Mouse (Mus musculus): ENCODE measurements around the gene Plscr3. TPM values are rescaled to one million over a fixed set of nuclear protein-coding genes. Genes with fewer than 3 reads are reported as not detected.
A peak's percentile ranks its signal among the peaks of the same experiment; 100 is the strongest.

Plscr3 gene
- polyA plus RNA-seq, 1 experiment from 2014 or later: 55.1 TPM

DNA sequence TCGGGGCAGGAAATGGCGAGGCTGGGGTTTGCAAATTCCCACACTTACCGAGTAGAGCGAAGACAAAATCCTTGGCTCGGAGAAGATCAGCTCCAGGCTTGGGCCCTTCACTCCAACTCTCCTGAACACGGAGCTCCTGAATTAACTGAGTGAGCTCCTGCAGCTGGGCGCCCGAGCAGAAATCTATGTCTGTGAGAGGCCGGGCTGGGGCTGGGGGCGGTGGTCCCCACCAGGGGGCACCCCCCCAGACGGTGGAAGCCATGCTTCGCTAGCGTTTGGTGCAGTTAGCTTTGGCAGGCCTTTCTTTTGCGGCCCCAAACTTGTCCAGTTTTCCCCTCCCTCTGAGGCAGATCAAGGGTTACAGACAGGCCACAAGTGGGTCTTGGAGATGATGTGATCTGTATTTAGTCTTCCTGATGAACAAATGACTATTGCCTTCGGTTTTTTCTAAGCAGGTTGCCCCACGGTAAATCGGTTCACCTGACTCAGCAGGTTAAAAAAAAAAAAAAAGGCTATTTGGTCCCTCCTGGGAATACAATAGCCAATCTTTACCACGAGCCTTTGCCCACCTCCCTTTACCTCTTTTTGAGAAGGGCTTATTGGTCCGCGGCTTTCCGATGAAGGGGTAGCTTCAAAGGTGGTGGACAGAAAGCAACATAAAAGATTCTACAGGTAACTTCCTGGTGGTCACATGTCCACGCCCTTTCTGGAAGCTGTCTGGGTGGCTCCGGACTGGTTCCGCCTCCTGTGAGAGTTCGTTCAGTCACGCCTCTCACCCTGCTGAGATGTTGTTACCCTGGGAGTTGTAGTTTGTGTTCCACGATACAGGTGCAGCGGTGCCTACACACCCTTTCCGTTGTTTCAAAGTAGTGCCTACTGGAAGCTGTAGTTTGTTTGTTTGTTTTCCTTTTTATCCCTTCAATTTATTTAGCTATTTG lies 40.9 kb upstream of the Plscr3 start, which contains the start of gene Tmem102:
TSS of gene Tmem102 (minus strand) at position 653 of the 938 bp plus-strand sequence.
- Histone ChIP-seq H3K27me3 (peaks cover 68% of the 10 kb centered on the region), H3K9me3 (no peaks in the 10 kb centered on the region), H3K4me3 (replicated peaks) (0 out of 2 replicates have a peak within 1 kb of the TSS, but pooled peaks have one; percentile 58), H3K4me1 (peaks cover 50% of the 10 kb centered on the region), H3K36me3 (replicated peaks) (no peaks in the 10 kb centered on the region), H3K4me2 (peak within 1 kb of the TSS; percentile 84), H3K27ac (no peak within 1 kb of the TSS), H3K9ac (no peak within 1 kb of the TSS)
- ATAC-seq (ENCODE audit: low FRiP score): no peak
- WGBS: 4% methylated on average over 29 of the region's 29 CpGs

- peaks cover 66% of the 10 kb centered on the region for H3K27me3 ChIP-seq
- 77% methylated on average over 4 of the region's 4 CpGs for WGBS
- H3K9me3 ChIP-seq: no peaks in the 10 kb centered on the region
- H3K4me2 ChIP-seq: no peak overlapping the region
- H3K4me3 ChIP-seq (replicated peaks): no peak overlapping the region
- no peak for ATAC-seq (ENCODE audit: low FRiP score)
- no peak overlapping the region for H3K27ac ChIP-seq
- H3K36me3 ChIP-seq (replicated peaks): no peaks in the 10 kb centered on the region
- H3K4me1 ChIP-seq: peaks cover 40% of the 10 kb centered on the region
- H3K9ac ChIP-seq: no peak overlapping the region
Measured at GRCm38 (mm10) chr11:69806378-69806777, 39.8 kb upstream of the Plscr3 start.

- Histone ChIP-seq H3K36me3 (replicated peaks) (no peaks in the 10 kb centered on the region), H3K9ac (no peak overlapping the region), H3K4me3 (replicated peaks) (no peak overlapping the region), H3K4me1 (peaks cover 28% of the 10 kb centered on the region), H3K4me2 (no peak overlapping the region), H3K9me3 (no peaks in the 10 kb centered on the region), H3K27ac (no peak overlapping the region), H3K27me3 (peaks cover 53% of the 10 kb centered on the region)
- WGBS: 91% methylated on average over 2 of the region's 2 CpGs
- no peak for ATAC-seq (ENCODE audit: low FRiP score)
Measured at GRCm38 (mm10) chr11:69807641-69808040, 38.5 kb upstream of the Plscr3 start.

DNA sequence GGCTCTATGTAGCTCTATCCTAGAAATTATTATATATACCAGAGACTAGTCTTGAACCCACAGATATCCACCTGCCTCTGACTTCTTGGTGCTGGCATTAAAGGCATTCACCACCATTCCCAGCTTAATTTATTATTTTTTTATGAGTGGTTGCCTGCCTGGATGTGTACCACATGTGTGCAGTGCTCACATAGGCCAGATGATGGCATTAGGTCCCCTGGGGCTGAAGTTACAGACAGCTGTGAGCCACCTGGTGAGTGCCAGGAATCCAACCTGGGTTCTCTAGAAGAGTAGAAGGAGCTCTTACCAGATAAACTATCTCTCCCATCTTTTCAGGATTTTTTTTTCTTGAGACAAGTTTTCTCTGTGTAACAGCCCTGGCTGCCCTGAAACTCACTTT lies 35.9 kb upstream of the Plscr3 start:
- no peak overlapping the region for H3K27ac ChIP-seq
- H3K4me2 ChIP-seq: no peak overlapping the region
- no peaks in the 10 kb centered on the region for H3K9me3 ChIP-seq
- peaks cover 27% of the 10 kb centered on the region for H3K27me3 ChIP-seq
- no peaks in the 10 kb centered on the region for H3K36me3 ChIP-seq (replicated peaks)
- no peak overlapping the region for H3K4me3 ChIP-seq (replicated peaks)
- H3K9ac ChIP-seq: no peak overlapping the region
- ATAC-seq (ENCODE audit: low FRiP score): no peak
- H3K4me1 ChIP-seq: 0 out of 2 replicates have a peak, but pooled peaks cover 4% of the 10 kb centered on the region

- H3K9me3 ChIP-seq: 0 out of 2 replicates have a peak, but pooled peaks cover 5% of the 10 kb centered on the region
- H3K36me3 ChIP-seq (replicated peaks): no peaks in the 10 kb centered on the region
- no peak within 1 kb of the TSS for H3K4me2 ChIP-seq
- no peak for ATAC-seq (ENCODE audit: low FRiP score)
- no peak within 1 kb of the TSS for H3K9ac ChIP-seq
- H3K27ac ChIP-seq: no peak within 1 kb of the TSS
- H3K4me1 ChIP-seq: no peaks in the 10 kb centered on the region
- no peaks in the 10 kb centered on the region for H3K27me3 ChIP-seq
- H3K4me3 ChIP-seq (replicated peaks): no peak within 1 kb of the TSS
- 64% methylated on average over 10 of the region's 10 CpGs for WGBS
Measured at GRCm38 (mm10) chr11:69815155-69815554, 31.0 kb upstream of the Plscr3 start, which contains the start of gene Gm39566. TSS of gene Gm39566 (minus strand) at chr11:69815298.

DNA sequence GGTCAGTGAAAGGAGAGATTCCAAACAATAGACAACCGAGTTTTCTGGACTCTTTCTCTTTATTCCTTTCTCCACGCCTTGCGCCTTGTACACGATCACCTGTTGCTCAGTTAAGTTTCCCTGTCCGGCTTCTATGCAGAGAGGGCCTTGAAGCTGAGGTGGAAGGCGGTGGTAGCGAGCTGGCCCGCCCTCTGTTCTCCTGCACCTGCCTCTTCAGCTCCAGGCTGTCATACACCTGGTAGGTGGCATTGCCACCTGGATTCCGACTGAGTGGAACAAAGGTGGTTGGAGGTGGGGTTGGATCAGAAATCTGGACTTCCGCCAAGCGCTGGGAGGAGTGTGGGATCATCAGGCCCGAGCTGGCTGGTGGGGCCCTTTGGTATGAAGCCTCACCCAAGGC lies 29.7 kb upstream of the Plscr3 start:
- H3K36me3 ChIP-seq (replicated peaks): no peaks in the 10 kb centered on the region
- H3K4me1 ChIP-seq: no peaks in the 10 kb centered on the region
- H3K27ac ChIP-seq: no peak overlapping the region
- no peak overlapping the region for H3K9ac ChIP-seq
- WGBS: 90% methylated on average over 12 of the region's 12 CpGs
- no peak overlapping the region for H3K4me2 ChIP-seq
- ATAC-seq (ENCODE audit: low FRiP score): no peak
- no peak overlapping the region for H3K4me3 ChIP-seq (replicated peaks)
- 0 out of 2 replicates have a peak, but pooled peaks cover 5% of the 10 kb centered on the region for H3K9me3 ChIP-seq
- no peaks in the 10 kb centered on the region for H3K27me3 ChIP-seq

DNA sequence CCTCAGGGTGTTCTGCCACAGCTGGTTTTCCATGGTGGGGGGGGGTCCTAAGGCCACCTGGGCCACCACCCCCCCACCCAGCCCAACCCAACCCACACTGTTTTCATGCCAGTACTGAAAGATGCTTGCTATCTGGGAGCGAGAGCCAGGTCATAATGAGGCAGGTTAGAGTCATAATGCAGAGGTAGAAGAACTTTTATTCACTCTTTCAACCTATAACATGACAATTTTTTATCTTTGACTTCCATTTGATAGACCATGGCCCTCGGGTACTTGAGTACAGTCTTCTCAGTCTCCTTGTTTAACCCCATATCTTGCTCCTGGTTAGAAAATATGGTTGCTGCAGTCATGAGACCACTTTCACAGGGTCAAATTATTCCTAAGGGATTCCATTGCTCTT lies 27.8 kb upstream of the Plscr3 start, which contains the start of gene Spem2:
TSS of gene Spem2 (minus strand) at position 101 of the 400 bp plus-strand sequence.
- Histone ChIP-seq H3K36me3 (replicated peaks) (no peaks in the 10 kb centered on the region), H3K4me1 (no peaks in the 10 kb centered on the region), H3K9ac (no peak within 1 kb of the TSS), H3K27me3 (no peaks in the 10 kb centered on the region), H3K4me2 (no peak within 1 kb of the TSS), H3K27ac (no peak within 1 kb of the TSS), H3K4me3 (replicated peaks) (no peak within 1 kb of the TSS), H3K9me3 (0 out of 2 replicates have a peak, but pooled peaks cover 5% of the 10 kb centered on the region)
- WGBS: 87% methylated on average over 2 of the region's 2 CpGs
- ATAC-seq (ENCODE audit: low FRiP score): no peak

DNA sequence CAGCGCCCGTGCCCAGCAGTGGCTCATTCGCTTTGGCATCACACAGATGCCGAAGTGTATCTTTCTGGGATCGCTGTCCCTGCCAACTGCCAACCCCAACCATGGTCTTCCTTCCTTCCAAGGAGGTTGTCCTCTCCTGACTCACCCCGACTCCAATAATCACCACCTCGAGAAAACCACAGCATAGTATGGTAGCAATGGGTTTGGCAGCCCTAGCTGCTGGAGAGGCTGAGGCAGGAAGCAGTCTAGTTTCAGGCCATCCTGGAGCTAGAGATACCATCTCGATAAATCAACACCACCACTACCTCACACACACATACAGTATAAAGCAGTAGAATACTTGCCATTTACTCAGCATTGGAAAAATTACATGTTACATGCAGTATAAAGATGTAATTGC lies 27.3 kb upstream of the Plscr3 start:
- no peaks in the 10 kb centered on the region for H3K27me3 ChIP-seq
- no peak overlapping the region for H3K4me2 ChIP-seq
- ATAC-seq (ENCODE audit: low FRiP score): no peak
- H3K36me3 ChIP-seq (replicated peaks): no peaks in the 10 kb centered on the region; the same call in 1 of the 2 replicates
- H3K9me3 ChIP-seq: 0 out of 2 replicates have a peak, but pooled peaks cover 5% of the 10 kb centered on the region
- H3K4me3 ChIP-seq (replicated peaks): no peak overlapping the region
- 93% methylated on average over 8 of the region's 8 CpGs for WGBS
- no peak overlapping the region for H3K27ac ChIP-seq
- H3K4me1 ChIP-seq: no peaks in the 10 kb centered on the region
- H3K9ac ChIP-seq: no peak overlapping the region

DNA sequence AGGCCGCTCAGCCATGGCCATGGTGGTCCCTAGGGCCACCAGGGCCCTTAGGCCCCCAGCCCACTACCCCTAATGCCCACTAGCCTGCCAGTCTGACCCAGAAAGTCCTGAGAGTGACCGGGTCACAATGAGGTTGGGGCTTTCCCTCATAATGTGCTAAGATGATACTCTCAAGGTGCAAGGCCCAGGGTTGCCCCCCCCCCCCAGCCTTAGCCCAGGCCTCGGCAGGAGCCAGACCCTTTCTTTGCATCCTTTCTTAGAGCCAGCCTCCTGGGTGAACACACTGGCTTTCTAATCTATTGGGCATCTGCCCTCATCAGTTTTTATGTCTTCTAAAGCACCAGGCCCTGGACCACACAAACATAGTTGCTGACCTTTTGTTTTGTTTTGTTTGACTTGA lies 24.1 kb upstream of the Plscr3 start, which contains the start of gene Spem1:
TSS of gene Spem1 (minus strand) at position 101 of the 400 bp plus-strand sequence.
- WGBS: 88% methylated on average over 3 of the region's 3 CpGs
- H3K4me1 ChIP-seq: no peaks in the 10 kb centered on the region
- H3K27ac ChIP-seq: no peak within 1 kb of the TSS
- H3K9me3 ChIP-seq: 0 out of 2 replicates have a peak, but pooled peaks cover 3% of the 10 kb centered on the region
- H3K9ac ChIP-seq: no peak within 1 kb of the TSS
- no peak within 1 kb of the TSS for H3K4me3 ChIP-seq (replicated peaks)
- peaks cover 31% of the 10 kb centered on the region for H3K36me3 ChIP-seq (replicated peaks)
- no peak for ATAC-seq (ENCODE audit: low FRiP score)
- no peaks in the 10 kb centered on the region for H3K27me3 ChIP-seq
- H3K4me2 ChIP-seq: no peak within 1 kb of the TSS

- Histone ChIP-seq H3K9ac (no peak overlapping the region), H3K9me3 (no peaks in the 10 kb centered on the region), H3K36me3 (replicated peaks) (peaks cover 45% of the 10 kb centered on the region), H3K4me1 (no peaks in the 10 kb centered on the region; the same call in 1 of the 2 replicates), H3K27ac (no peak overlapping the region), H3K4me2 (no peak overlapping the region), H3K27me3 (no peaks in the 10 kb centered on the region), H3K4me3 (replicated peaks) (no peak overlapping the region)
- no peak for ATAC-seq (ENCODE audit: low FRiP score)
- 87% methylated on average over 2 of the region's 2 CpGs for WGBS
Measured at GRCm38 (mm10) chr11:69823456-69823855, 22.7 kb upstream of the Plscr3 start.

DNA sequence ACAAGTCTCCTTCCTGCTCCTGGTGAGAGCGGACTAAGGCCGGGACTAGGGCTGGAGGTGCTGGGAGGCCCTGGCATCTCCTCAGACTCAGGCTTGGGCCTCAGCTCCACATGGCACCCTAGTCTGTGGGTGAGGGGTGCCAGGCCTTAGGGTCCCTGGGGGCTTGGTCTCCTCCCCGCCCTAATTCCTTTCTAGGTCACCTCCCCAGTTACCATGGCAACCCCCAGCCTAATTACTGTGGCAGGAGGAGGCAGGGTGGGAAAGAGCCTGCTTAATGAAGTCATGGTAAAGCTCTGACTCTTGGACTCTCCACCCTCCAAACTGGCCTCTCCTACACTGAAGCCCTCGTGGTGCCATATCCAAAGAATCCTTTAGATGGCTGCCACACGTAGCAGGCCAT lies 17.3 kb upstream of the Plscr3 start:
- no peak overlapping the region for H3K9ac ChIP-seq
- H3K27ac ChIP-seq: no peak overlapping the region
- H3K4me2 ChIP-seq: no peak overlapping the region
- H3K4me3 ChIP-seq (replicated peaks): no peak overlapping the region
- peaks cover 3% of the 10 kb centered on the region for H3K27me3 ChIP-seq
- 60% methylated on average over 5 of the region's 5 CpGs for WGBS
- no peaks in the 10 kb centered on the region for H3K9me3 ChIP-seq
- peaks cover 13% of the 10 kb centered on the region for H3K4me1 ChIP-seq
- peaks cover 82% of the 10 kb centered on the region for H3K36me3 ChIP-seq (replicated peaks)
- no peak for ATAC-seq (ENCODE audit: low FRiP score)

DNA sequence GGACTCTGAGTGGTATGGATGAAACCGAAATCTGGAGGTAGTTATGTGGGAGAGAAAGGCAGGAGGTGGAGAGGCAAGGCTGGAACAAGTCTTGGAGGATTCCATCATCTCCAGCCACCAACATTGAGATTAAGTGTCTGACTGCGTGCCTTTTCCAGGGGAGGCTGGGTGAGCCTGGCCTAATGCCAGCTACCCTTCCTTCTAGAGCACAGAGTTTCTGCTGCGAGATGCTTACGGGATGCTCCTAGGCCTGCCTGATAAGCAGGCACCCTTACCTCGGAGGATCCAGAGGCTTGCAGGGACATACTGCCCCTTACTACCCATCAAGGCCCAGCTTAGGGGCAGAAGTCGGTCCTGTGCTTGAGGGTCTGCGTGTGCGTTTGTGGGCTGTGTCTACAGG lies 12.6 kb upstream of the Plscr3 start:
- ATAC-seq (ENCODE audit: low FRiP score): no peak
- H3K4me3 ChIP-seq (replicated peaks): peak overlapping the region; percentile 87
- H3K27me3 ChIP-seq: peaks cover 7% of the 10 kb centered on the region
- peak overlapping the region; percentile 94 for H3K9ac ChIP-seq
- peak overlapping the region; percentile 80 for H3K4me2 ChIP-seq
- 0 out of 2 replicates have a peak overlapping the region, but pooled peaks have one; percentile 96 for H3K27ac ChIP-seq
- peaks cover 47% of the 10 kb centered on the region for H3K4me1 ChIP-seq
- H3K9me3 ChIP-seq: no peaks in the 10 kb centered on the region
- H3K36me3 ChIP-seq (replicated peaks): peaks cover 37% of the 10 kb centered on the region
- WGBS: 59% methylated on average over 8 of the region's 8 CpGs

Data from forebrain, embryonic 12.5 days (tissue).